Mouse (Mus musculus) testis, adult 2 months (tissue): Measurements from ENCODE around the gene Tlr8.

Experiments used
- CTCF ChIP-seq: fragments of 200-500 bp; IDR thresholded peaks from 2 replicates; pipeline ENCODE4 v1.5.1; 2012; ENCODE audit warnings: low read depth, mild to moderate bottlenecking, inconsistent platforms, low read length, moderate library complexity; ENCODE audit not compliant: control insufficient read depth, insufficient read depth, insufficient replicate concordance
- POLR2A ChIP-seq: fragments of 200-500 bp; IDR thresholded peaks from 2 replicates; pipeline ENCODE4 v1.6.1; 2012; ENCODE audit warnings: low read depth, mild to moderate bottlenecking, inconsistent platforms, low read length, moderate library complexity; ENCODE audit not compliant: control insufficient read depth

DNA sequence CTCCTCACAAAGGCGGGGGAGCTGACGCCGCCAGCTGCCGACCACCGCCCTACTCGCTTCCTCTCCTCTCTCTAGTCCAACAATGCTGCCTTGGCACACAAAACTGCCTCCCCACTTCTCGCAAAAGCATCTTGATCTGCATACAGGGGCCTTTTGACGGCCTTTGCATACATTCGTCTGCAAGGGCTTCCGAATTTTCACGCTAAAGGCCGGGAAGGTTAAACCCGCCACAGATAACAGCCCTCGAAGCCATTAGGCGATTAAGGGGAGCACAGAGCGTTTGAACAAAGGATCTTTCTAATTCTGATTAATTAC is 55.7 kb downstream of the Tlr8 start:
- TF ChIP-seq POLR2A (no peak), CTCF (no peak)
